Mouse (Mus musculus) layer of hippocampus, adult 2 months (tissue): ENCODE results near the gene Grm3. TPM values are rescaled to one million over a fixed set of nuclear protein-coding genes. Genes with fewer than 3 reads are reported as not detected.

ENCODE experiments used
- DNase-seq, 2 experiments: peaks; one replicate each; pipeline ENCODE4 v3.0.0; 2022; ENCODE audit warnings: low spot score in 2 of 2
- H3K27ac ChIP-seq: fragments of 200-600 bp; 2 replicates; pipeline ENCODE4 v1.8.1; 2022
- H3K4me3 ChIP-seq: fragments of 200-600 bp; 2 replicates; pipeline ENCODE4 v1.8.1; 2022; ENCODE audit warnings: mild to moderate bottlenecking
- CTCF ChIP-seq: fragments of 200-600 bp; conservative IDR thresholded peaks from 2 replicates; pipeline ENCODE4 v1.8.1; 2022; ENCODE audit warnings: antibody characterized with exemption, mild to moderate bottlenecking, moderate library complexity
- long read RNA-seq, 2 experiments: library from polyadenylated mRNA; stranded (forward); transcript quantifications; one replicate each; pipeline ENCODE4 v2.0.0; 2021; ENCODE audit warnings: borderline mapping rate in 2 of 2
- total RNA-seq, 2 experiments: library from RNA; stranded (reverse); gene quantifications; 2 replicates each; pipeline ENCODE4 v1.2.3; 2021

The Grm3 gene
- 10 to 100 TPM; 60.3 to 61.7 TPM for total RNA-seq
- long read RNA-seq, experiment 1, transcript Grm3-201 (6 exons, 3,049 nt) = major isoform, 15 of 26 reads
- long read RNA-seq, experiment 1, partial matches to known transcripts = 1 of 26 reads
- long read RNA-seq, experiment 1, other reads (novel, unspliced or antisense) = 10 of 26 reads
- long read RNA-seq, experiment 2, transcript Grm3-201 (6 exons, 3,049 nt) = major isoform, 22 of 34 reads
- long read RNA-seq, experiment 2, partial matches to known transcripts = 6 of 34 reads
- long read RNA-seq, experiment 2, other reads (novel, unspliced or antisense) = 6 of 34 reads

GRCm38 (mm10) chr5:9724956-9725600, at the start of gene Grm3:
Gene Grm3 (minus strand): TSS chr5:9725170.
- peak within 1 kb of the TSS; percentile 95 for H3K27ac ChIP-seq
- TF ChIP-seq CTCF = 0 out of 2 replicates have a peak, but pooled peaks have one; percentile 3
- DNase-seq = peak; percentile 16 to 17
- H3K4me3 ChIP-seq = peak within 1 kb of the TSS; percentile 77

GRCm38 (mm10) chr5:9755751-9756150, 30.8 kb upstream of the Grm3 start:
- DNase-seq = no peak
- Histone ChIP-seq H3K4me3 (no peak overlapping the region), H3K27ac (no peak overlapping the region)
- no peak for TF ChIP-seq CTCF

- no peak overlapping the region for H3K27ac ChIP-seq
- peak in 1 of 2 experiments; percentile 5 for DNase-seq
- TF ChIP-seq CTCF = no peak
Measured at GRCm38 (mm10) chr5:9748184-9748583, 23.2 kb upstream of the Grm3 start.

GRCm38 (mm10) chr5:9744120-9744519, 19.1 kb upstream of the Grm3 start:
- Histone ChIP-seq H3K27ac (no peak overlapping the region), H3K4me3 (no peak overlapping the region)
- no peak for TF ChIP-seq CTCF
- DNase-seq = no peak

More at GRCm38 (mm10) chr5:9748184-9748583, 23.2 kb upstream of the Grm3 start:
- H3K4me3 ChIP-seq = no peak overlapping the region

GRCm38 (mm10) chr5:9725601-9726268, 765 bp upstream of the Grm3 start:
- H3K4me3 ChIP-seq = peak overlapping the region; percentile 77
- TF ChIP-seq CTCF = peak; percentile 53
- peak overlapping the region; percentile 95 for H3K27ac ChIP-seq
- DNase-seq = peak; percentile 62 to 87

GRCm38 (mm10) chr5:9724287-9724955, 549 bp downstream of the Grm3 start:
- no peak for TF ChIP-seq CTCF
- DNase-seq = no peak
- Histone ChIP-seq H3K4me3 (peak overlapping the region; percentile 77), H3K27ac (peak overlapping the region; percentile 95)

- TF ChIP-seq CTCF = 0 out of 2 replicates have a peak, but pooled peaks have one; percentile 14
- Histone ChIP-seq H3K4me3 (no peak overlapping the region; the same call in 1 of the 2 replicates), H3K27ac (peak overlapping the region; percentile 95)
- no peak for DNase-seq
Measured at GRCm38 (mm10) chr5:9721136-9721535, 3.8 kb downstream of the Grm3 start.

- DNase-seq = peak in 1 of 2 experiments; percentile 34
- H3K27ac ChIP-seq = peak overlapping the region; percentile 84
Measured at GRCm38 (mm10) chr5:9716295-9716694, 8.7 kb downstream of the Grm3 start.

GRCm38 (mm10) chr5:9707096-9707495, 17.9 kb downstream of the Grm3 start:
- TF ChIP-seq CTCF = no peak
- Histone ChIP-seq H3K4me3 (no peak overlapping the region), H3K27ac (peak overlapping the region; percentile 78)
- peak in 1 of 2 experiments; percentile 39 for DNase-seq

More at GRCm38 (mm10) chr5:9716295-9716694, 8.7 kb downstream of the Grm3 start:
- TF ChIP-seq CTCF = no peak
- no peak overlapping the region for H3K4me3 ChIP-seq

- peak; percentile 80 for TF ChIP-seq CTCF
- peak; percentile 21 to 31 for DNase-seq
- Histone ChIP-seq H3K27ac (peak overlapping the region; percentile 85), H3K4me3 (no peak overlapping the region)
Measured at GRCm38 (mm10) chr5:9703385-9704009, 21.5 kb downstream of the Grm3 start.

- no peak overlapping the region for H3K4me3 ChIP-seq
- H3K27ac ChIP-seq = peak overlapping the region; percentile 85
- no peak for TF ChIP-seq CTCF
- no peak for DNase-seq
Measured at GRCm38 (mm10) chr5:9702656-9703384, 22.1 kb downstream of the Grm3 start.
